Comparison of ENCODE assay signal across 8 mouse cellular contexts in the genomic region with DNA sequence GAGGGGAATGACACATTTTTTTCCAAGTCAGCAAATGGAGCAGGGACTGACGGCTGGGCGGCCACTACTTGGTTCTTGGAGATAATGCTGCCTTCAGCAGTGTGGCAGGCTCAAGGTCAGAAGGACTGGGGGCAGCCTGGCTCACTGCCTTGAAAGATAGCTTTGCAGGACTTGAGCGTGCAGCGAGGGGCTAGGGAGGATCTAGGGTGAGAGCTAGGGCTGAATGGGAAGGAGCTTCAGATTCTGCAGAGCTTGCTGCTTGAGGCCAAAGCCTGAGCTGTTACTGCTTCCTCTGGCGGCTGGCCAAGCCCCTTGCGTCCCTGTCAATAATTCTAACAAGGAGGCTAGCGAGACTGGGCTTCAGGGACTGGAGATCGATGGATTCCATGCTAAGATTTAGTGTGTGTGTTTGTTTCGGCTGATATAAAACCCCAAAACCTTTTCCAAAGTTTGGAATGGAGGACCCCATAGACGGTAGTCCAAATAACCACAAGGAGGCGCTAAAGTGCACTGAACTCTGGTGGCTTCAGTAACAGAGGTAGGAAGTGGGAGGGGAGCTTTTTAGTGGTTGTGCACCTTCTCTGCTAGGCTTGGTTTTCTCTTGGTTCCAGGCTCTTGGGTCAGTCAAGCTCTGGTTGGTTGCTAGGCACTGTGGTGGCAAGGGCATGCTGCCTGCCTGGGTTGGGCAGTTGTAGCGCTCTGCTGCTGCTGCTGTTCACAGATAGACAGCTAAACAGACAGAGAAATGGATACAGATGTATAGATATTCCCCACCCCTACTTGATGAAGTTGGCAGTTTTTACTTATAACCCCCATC. TPM values are rescaled to one million over a fixed set of nuclear protein-coding genes. Genes with fewer than 3 reads are reported as not detected.
DNase-seq lines count a peak whose midpoint lies in the region; ATAC-seq and TF ChIP-seq lines count a peak whose summit lies in the region.

No protein-coding gene starts in this region.

- H3K4me3 ChIP-seq in ES-Bruce4 (ENCODE audit: low read depth, low read length): no peak overlapping the region
- peak overlapping the region; percentile 31 for H3K4me3 ChIP-seq in brown adipose tissue, adult 24 weeks (ENCODE audit: insufficient read depth, low read depth, low read length)
- H3K4me3 ChIP-seq in forebrain, embryonic 11.5 days (ENCODE audit: low read depth, low read length): no peak overlapping the region
- H3K4me3 ChIP-seq in heart, postnatal 0 days (ENCODE audit: low read depth, low read length): peak overlapping the region; percentile 34
- H3K4me3 ChIP-seq in liver, embryonic 16.5 days (ENCODE audit: low read depth, low read length): no peak overlapping the region
- no peak overlapping the region for H3K4me3 ChIP-seq in neural tube, embryonic 12.5 days

- peak overlapping the region; percentile 56 for H3K9ac ChIP-seq in ES-Bruce4 (ENCODE audit: low read depth, poor library complexity, severe bottlenecking)
- H3K9ac ChIP-seq in forebrain, embryonic 11.5 days (ENCODE audit: low read length): peak overlapping the region; percentile 71
- H3K9ac ChIP-seq in heart, postnatal 0 days (replicated peaks; ENCODE audit: low read depth, low read length): peak overlapping the region; percentile 73
- no peak overlapping the region for H3K9ac ChIP-seq in liver, embryonic 16.5 days (ENCODE audit: low read depth, low read length)
- peak overlapping the region; percentile 53; the same call in 1 of the 2 replicates for H3K9ac ChIP-seq in neural tube, embryonic 12.5 days

- no peak for TF ChIP-seq EP300 in ES-Bruce4 (IDR thresholded peaks at IDR 0.05; ENCODE audit: insufficient read depth, low read depth, low read length)
- no peak for TF ChIP-seq EP300 in heart, postnatal 0 days (IDR thresholded peaks at IDR 0.05; ENCODE audit: low read depth)

- peak; percentile 16 for TF ChIP-seq CTCF in ES-Bruce4 (IDR thresholded peaks at IDR 0.05; ENCODE audit: low read depth, low read length)
- peak; percentile 88 for TF ChIP-seq CTCF in heart, postnatal 0 days (IDR thresholded peaks at IDR 0.05; ENCODE audit: low read depth)

- peak overlapping the region; percentile 91 for H3K27ac ChIP-seq in ES-Bruce4 (ENCODE audit: insufficient read depth, low read length)
- peak overlapping the region; percentile 99 for H3K27ac ChIP-seq in brown adipose tissue, adult 24 weeks (replicated peaks; ENCODE audit: low read depth, low read length)
- peak overlapping the region; percentile 97 for H3K27ac ChIP-seq in forebrain, embryonic 11.5 days (ENCODE audit: low read depth, low read length)
- H3K27ac ChIP-seq in heart, postnatal 0 days (ENCODE audit: low read depth): peak overlapping the region; percentile 97
- peak overlapping the region; percentile 86 for H3K27ac ChIP-seq in liver, embryonic 16.5 days (ENCODE audit: low read length)
- peak overlapping the region; percentile 86 for H3K27ac ChIP-seq in neural tube, embryonic 12.5 days

- ATAC-seq in forebrain, embryonic 11.5 days (replicated peaks; ENCODE audit: low FRiP score): peak; percentile 52; the same call in 1 of the 2 replicates
- ATAC-seq in heart, postnatal 0 days (ENCODE audit: insufficient read depth, low read depth): peak; percentile 75
- peak; percentile 35 for ATAC-seq in liver, embryonic 16.5 days (ENCODE audit: low read depth)
- ATAC-seq in neural tube, embryonic 12.5 days (ENCODE audit: low FRiP score, low read depth): 0 out of 2 replicates have a peak, but pooled peaks have one; percentile 23

- peak overlapping the region; percentile 38; the same call in 1 of the 2 replicates for H3K4me2 ChIP-seq in forebrain, embryonic 11.5 days (ENCODE audit: low read depth, low read length, severe bottlenecking)
- H3K4me2 ChIP-seq in heart, postnatal 0 days (ENCODE audit: low read depth, low read length): peak overlapping the region; percentile 61
- peak overlapping the region; percentile 40 for H3K4me2 ChIP-seq in liver, embryonic 16.5 days (ENCODE audit: low read depth, low read length)
- H3K4me2 ChIP-seq in neural tube, embryonic 12.5 days (replicated peaks): peak overlapping the region; percentile 43

- WGBS in forebrain, embryonic 11.5 days: 22% methylated on average over 12 of the region's 12 CpGs
- 2% methylated on average over 12 of the region's 12 CpGs for WGBS in heart, postnatal 0 days
- WGBS in liver, embryonic 16.5 days (ENCODE audit: insufficient replicate concordance): 24% methylated on average over 12 of the region's 12 CpGs
- 21% methylated on average over 12 of the region's 12 CpGs for WGBS in neural tube, embryonic 12.5 days

- TF ChIP-seq POLR2A in ES-Bruce4 (IDR thresholded peaks at IDR 0.05; ENCODE audit: insufficient read depth, low read length): no peak

- peaks cover 29% of the 10 kb centered on the region for H3K36me3 ChIP-seq in ES-Bruce4 (ENCODE audit: control insufficient read depth, insufficient read depth, low read length, poor library complexity, severe bottlenecking)
- peaks cover 6% of the 10 kb centered on the region for H3K36me3 ChIP-seq in forebrain, embryonic 11.5 days (ENCODE audit: control insufficient read depth, insufficient read depth, low read length)
- H3K36me3 ChIP-seq in heart, postnatal 0 days (replicated peaks; ENCODE audit: control insufficient read depth, insufficient read depth, low read length): peaks cover 42% of the 10 kb centered on the region
- H3K36me3 ChIP-seq in liver, embryonic 16.5 days (ENCODE audit: control insufficient read depth, insufficient read depth): peaks cover 52% of the 10 kb centered on the region
- H3K36me3 ChIP-seq in neural tube, embryonic 12.5 days: peaks cover 54% of the 10 kb centered on the region

- peak; percentile 75 for DNase-seq in forebrain, embryonic 11.5 days (ENCODE audit: low spot score)
- DNase-seq in heart, postnatal 0 days (ENCODE audit: low spot score): peak; percentile 96
- peak; percentile 86 to 91 for DNase-seq in kidney, postnatal 25 days
- DNase-seq in testis, postnatal 10 days (ENCODE audit: low spot score): peak; percentile 86

- no peaks in the 10 kb centered on the region for H3K9me3 ChIP-seq in ES-Bruce4 (replicated peaks; ENCODE audit: control insufficient read depth, insufficient read depth, low read length, poor library complexity, severe bottlenecking)
- no peaks in the 10 kb centered on the region for H3K9me3 ChIP-seq in forebrain, embryonic 11.5 days (ENCODE audit: control insufficient read depth, low read length)
- H3K9me3 ChIP-seq in heart, postnatal 0 days (replicated peaks; ENCODE audit: control insufficient read depth, low read length): no peaks in the 10 kb centered on the region
- H3K9me3 ChIP-seq in liver, embryonic 16.5 days (replicated peaks; ENCODE audit: control insufficient read depth, low read length): no peaks in the 10 kb centered on the region
- no peaks in the 10 kb centered on the region for H3K9me3 ChIP-seq in neural tube, embryonic 12.5 days

- H3K4me1 ChIP-seq in ES-Bruce4 (ENCODE audit: control insufficient read depth, insufficient read depth, low read length): peaks cover 6% of the 10 kb centered on the region
- peaks cover 49% of the 10 kb centered on the region for H3K4me1 ChIP-seq in brown adipose tissue, adult 24 weeks (ENCODE audit: control insufficient read depth, insufficient read depth, insufficient read length, low read length)
- peaks cover 33% of the 10 kb centered on the region for H3K4me1 ChIP-seq in forebrain, embryonic 11.5 days (replicated peaks; ENCODE audit: control insufficient read depth, insufficient read depth, low read length)
- H3K4me1 ChIP-seq in heart, postnatal 0 days (ENCODE audit: control insufficient read depth, insufficient read depth): peaks cover 56% of the 10 kb centered on the region
- peaks cover 29% of the 10 kb centered on the region for H3K4me1 ChIP-seq in liver, embryonic 16.5 days (ENCODE audit: control insufficient read depth, low read depth, low read length)
- H3K4me1 ChIP-seq in neural tube, embryonic 12.5 days: peaks cover 58% of the 10 kb centered on the region

- no peaks in the 10 kb centered on the region for H3K27me3 ChIP-seq in ES-Bruce4 (ENCODE audit: control insufficient read depth, insufficient read depth, low read length, poor library complexity, severe bottlenecking)
- H3K27me3 ChIP-seq in forebrain, embryonic 11.5 days (ENCODE audit: control insufficient read depth, insufficient read depth, low read length): no peaks in the 10 kb centered on the region
- no peaks in the 10 kb centered on the region for H3K27me3 ChIP-seq in heart, postnatal 0 days (ENCODE audit: control insufficient read depth, insufficient read depth, low read length)
- H3K27me3 ChIP-seq in liver, embryonic 16.5 days (ENCODE audit: control insufficient read depth, insufficient read depth, low read depth, low read length): no peaks in the 10 kb centered on the region
- no peaks in the 10 kb centered on the region for H3K27me3 ChIP-seq in neural tube, embryonic 12.5 days (replicated peaks)

RNA-seq across cellular contexts. Expression of a gene that starts 25.1 kb away (rescaled TPM):
- polyA plus RNA-seq in ES-Bruce4 (2011; ENCODE audit: insufficient read depth, insufficient read length, low read depth, missing spikeins): 83.1 and 91.6 TPM in 2 replicates
- polyA plus RNA-seq in brown adipose tissue, adult 24 weeks (2012; ENCODE audit: insufficient read depth, insufficient read length, missing spikeins): 83.8 and 94.3 TPM in 2 replicates
- 90.0 and 94.5 TPM in 2 replicates for polyA plus RNA-seq in forebrain, embryonic 11.5 days (2014; fragmentation: Nextera tagmentation; extraction: Ambion mirVana)
- 109 and 112 TPM in 2 replicates for total RNA-seq in heart, postnatal 0 days (2014; rRNA removed; ENCODE audit: low replicate concordance)
- 92.4 TPM in 2 replicates for polyA plus RNA-seq in heart, postnatal 0 days (2015; fragmentation: Nextera tagmentation; extraction: Ambion mirVana)
- polyA plus RNA-seq in liver, embryonic 16.5 days (2015; fragmentation: Nextera tagmentation; extraction: Ambion mirVana): 121 TPM in 2 replicates
- polyA plus RNA-seq in neural tube, embryonic 12.5 days (2016; fragmentation: Nextera tagmentation; extraction: Ambion mirVana): 129 and 135 TPM in 2 replicates

RNA-seq across cellular contexts. Expression of a gene that starts 25.3 kb away (rescaled TPM):
- 8.9 and 12.3 TPM in 2 replicates for polyA plus RNA-seq in ES-Bruce4 (2011; ENCODE audit: insufficient read depth, insufficient read length, low read depth, missing spikeins)
- polyA plus RNA-seq in brown adipose tissue, adult 24 weeks (2012; ENCODE audit: insufficient read depth, insufficient read length, missing spikeins): 378 and 560 TPM in 2 replicates
- 25.8 and 30.0 TPM in 2 replicates for polyA plus RNA-seq in forebrain, embryonic 11.5 days (2014; fragmentation: Nextera tagmentation; extraction: Ambion mirVana)
- total RNA-seq in heart, postnatal 0 days (2014; rRNA removed; ENCODE audit: low replicate concordance): 351 and 413 TPM in 2 replicates
- 263 and 266 TPM in 2 replicates for polyA plus RNA-seq in heart, postnatal 0 days (2015; fragmentation: Nextera tagmentation; extraction: Ambion mirVana)
- polyA plus RNA-seq in liver, embryonic 16.5 days (2015; fragmentation: Nextera tagmentation; extraction: Ambion mirVana): 24.2 and 31.3 TPM in 2 replicates
- polyA plus RNA-seq in neural tube, embryonic 12.5 days (2016; fragmentation: Nextera tagmentation; extraction: Ambion mirVana): 26.0 and 27.7 TPM in 2 replicates

RNA-seq across cellular contexts. Expression of a gene that starts 33.1 kb away (rescaled TPM):
- 5.3 and 6.2 TPM in 2 replicates for polyA plus RNA-seq in ES-Bruce4 (2011; ENCODE audit: insufficient read depth, insufficient read length, low read depth, missing spikeins)
- 2.5 and 3.5 TPM in 2 replicates for polyA plus RNA-seq in brown adipose tissue, adult 24 weeks (2012; ENCODE audit: insufficient read depth, insufficient read length, missing spikeins)
- polyA plus RNA-seq in forebrain, embryonic 11.5 days (2014; fragmentation: Nextera tagmentation; extraction: Ambion mirVana): 3.7 and 8.5 TPM in 2 replicates
- total RNA-seq in heart, postnatal 0 days (2014; rRNA removed; ENCODE audit: low replicate concordance): 12.4 and 12.5 TPM in 2 replicates
- 0.94 and 1.2 TPM in 2 replicates for polyA plus RNA-seq in heart, postnatal 0 days (2015; fragmentation: Nextera tagmentation; extraction: Ambion mirVana)
- 0.07 TPM in 1 of 2 replicates, not detected in the other for polyA plus RNA-seq in liver, embryonic 16.5 days (2015; fragmentation: Nextera tagmentation; extraction: Ambion mirVana)
- polyA plus RNA-seq in neural tube, embryonic 12.5 days (2016; fragmentation: Nextera tagmentation; extraction: Ambion mirVana): 5.7 and 5.8 TPM in 2 replicates

RNA-seq across cellular contexts. Expression of a gene that starts 48.9 kb away (rescaled TPM):
- polyA plus RNA-seq in ES-Bruce4 (2011; ENCODE audit: insufficient read depth, insufficient read length, low read depth, missing spikeins): 42.3 and 44.3 TPM in 2 replicates
- 10.4 and 13.8 TPM in 2 replicates for polyA plus RNA-seq in brown adipose tissue, adult 24 weeks (2012; ENCODE audit: insufficient read depth, insufficient read length, missing spikeins)
- polyA plus RNA-seq in forebrain, embryonic 11.5 days (2014; fragmentation: Nextera tagmentation; extraction: Ambion mirVana): 47.9 and 53.6 TPM in 2 replicates
- total RNA-seq in heart, postnatal 0 days (2014; rRNA removed; ENCODE audit: low replicate concordance): 40.6 and 56.4 TPM in 2 replicates
- 14.4 and 15.0 TPM in 2 replicates for polyA plus RNA-seq in heart, postnatal 0 days (2015; fragmentation: Nextera tagmentation; extraction: Ambion mirVana)
- 14.7 and 16.5 TPM in 2 replicates for polyA plus RNA-seq in liver, embryonic 16.5 days (2015; fragmentation: Nextera tagmentation; extraction: Ambion mirVana)
- 51.9 and 52.3 TPM in 2 replicates for polyA plus RNA-seq in neural tube, embryonic 12.5 days (2016; fragmentation: Nextera tagmentation; extraction: Ambion mirVana)

Comparison
In these comparisons a context has a peak if more than half of its experiments do, and no peak if none do; other contexts are left out.
1. H3K4me3 ChIP-seq: peak in brown adipose tissue, adult 24 weeks (single experiment) and heart, postnatal 0 days (single experiment); none in ES-Bruce4 (single experiment), forebrain, embryonic 11.5 days (single experiment), liver, embryonic 16.5 days (single experiment) and neural tube, embryonic 12.5 days (single experiment).
2. ATAC-seq: peak in every context shown above with its lines; median percentile 75 in heart, postnatal 0 days; 52 in forebrain, embryonic 11.5 days; 35 in liver, embryonic 16.5 days; 23 in neural tube, embryonic 12.5 days.
3. Peak in every context shown above with its lines, with median percentiles within 50 percentile points of each other: H3K27ac ChIP-seq, DNase-seq and H3K4me2 ChIP-seq.